Mouse (Mus musculus): ENCODE measurements at regions not wholly inside any gene's neighbourhood (a gene's known extent, or its start where the extent isn't known, plus 50 kb on each side); places are given as distances from the start of the nearest gene placed in this dataset.
A peak's percentile ranks its signal among the peaks of the same experiment; 100 is the strongest.

- DNase-seq (ENCODE audit: low spot score in 2 of 2): no peak
These were observed 92.5 kb upstream of the 2210010C04Rik start for GRCm38 (mm10) chr6:41127816-41128215.

GRCm38 (mm10) chr6:41126855-41127254 is 91.5 kb upstream of the 2210010C04Rik start:
- no peak for DNase-seq (ENCODE audit: low spot score in 2 of 2)

GRCm38 (mm10) chr6:41121641-41122040 is 86.3 kb upstream of the 2210010C04Rik start:
- no peak for DNase-seq (ENCODE audit: low spot score in 2 of 2)

- no peak for DNase-seq (ENCODE audit: low spot score in 2 of 2)
These were observed 83.9 kb upstream of the 2210010C04Rik start for GRCm38 (mm10) chr6:41119176-41119575.

- peak; percentile 19 to 34 for DNase-seq (ENCODE audit: low spot score in 2 of 2)
These were observed 83.1 kb upstream of the 2210010C04Rik start for GRCm38 (mm10) chr6:41118201-41118976.

GRCm38 (mm10) chr6:41113943-41114342 is 78.6 kb upstream of the 2210010C04Rik start:
- no peak for DNase-seq (ENCODE audit: low spot score in 2 of 2)

- peak in 1 of 2 experiments; percentile 24 for DNase-seq (ENCODE audit: low spot score in 2 of 2)
These were observed 77.7 kb upstream of the 2210010C04Rik start for GRCm38 (mm10) chr6:41112861-41113610.

- no peak for DNase-seq (ENCODE audit: low spot score in 2 of 2)
These were observed 76.5 kb upstream of the 2210010C04Rik start for GRCm38 (mm10) chr6:41111829-41112228.

- DNase-seq (ENCODE audit: low spot score in 2 of 2): no peak
These were observed 73.6 kb upstream of the 2210010C04Rik start for GRCm38 (mm10) chr6:41108897-41109296.

- DNase-seq (ENCODE audit: low spot score in 2 of 2): no peak
These were observed 68.5 kb upstream of the 2210010C04Rik start for GRCm38 (mm10) chr6:41103689-41104400.

GRCm38 (mm10) chr6:41101997-41102396 is 66.7 kb upstream of the 2210010C04Rik start:
- no peak for DNase-seq (ENCODE audit: low spot score in 2 of 2)

- no peak for DNase-seq (ENCODE audit: low spot score in 2 of 2)
These were observed 64.9 kb upstream of the 2210010C04Rik start for GRCm38 (mm10) chr6:41100258-41100657.

- no peak for DNase-seq (ENCODE audit: low spot score in 2 of 2)
These were observed 56.0 kb upstream of the 2210010C04Rik start for GRCm38 (mm10) chr6:41091177-41091829.
